Mouse (Mus musculus) ES-CJ7 (cell line): Measurements from ENCODE around the gene Eftud2.

ENCODE experiments used
- DNase-seq: peaks from one replicate; pipeline ENCODE4 v3.0.0; 2011; ENCODE audit warnings: low read depth, low spot score

Gene Eftud2

GRCm38 (mm10) chr11:102880585-102881313, at the start of gene Eftud2, which contains the start of gene Ccdc103:
Eftud2 (minus strand) TSS chr11:102880985.
Ccdc103 (plus strand) TSS chr11:102881204.
- peak; percentile 91 for DNase-seq

GRCm38 (mm10) chr11:102925351-102925717, 44.5 kb upstream of the Eftud2 start:
- peak; percentile 92 for DNase-seq

- DNase-seq = peak; percentile 99
Measured at GRCm38 (mm10) chr11:102924557-102925350, 44.0 kb upstream of the Eftud2 start, which contains the start of gene Kif18b. Kif18b (minus strand) TSS chr11:102925124.

- DNase-seq = no peak
Measured at GRCm38 (mm10) chr11:102921491-102921890, 40.7 kb upstream of the Eftud2 start.

GRCm38 (mm10) chr11:102918077-102918476, 37.3 kb upstream of the Eftud2 start:
- DNase-seq = no peak

GRCm38 (mm10) chr11:102915380-102915779, 34.6 kb upstream of the Eftud2 start:
- DNase-seq = no peak

GRCm38 (mm10) chr11:102911376-102911775, 30.6 kb upstream of the Eftud2 start:
- DNase-seq = no peak

- no peak for DNase-seq
Measured at GRCm38 (mm10) chr11:102903654-102904053, 22.9 kb upstream of the Eftud2 start.

- DNase-seq = no peak
Measured at GRCm38 (mm10) chr11:102902107-102902506, 21.3 kb upstream of the Eftud2 start.

GRCm38 (mm10) chr11:102901199-102901598, 20.4 kb upstream of the Eftud2 start:
- DNase-seq = peak; percentile 33

GRCm38 (mm10) chr11:102900763-102901162, 20.0 kb upstream of the Eftud2 start, which contains the start of gene Gfap:
Gfap (minus strand) TSS chr11:102900912.
- DNase-seq = peak; percentile 91

- DNase-seq = no peak
Measured at GRCm38 (mm10) chr11:102898408-102898807, 17.6 kb upstream of the Eftud2 start.

- DNase-seq = no peak
Measured at GRCm38 (mm10) chr11:102896641-102897040, 15.9 kb upstream of the Eftud2 start.

- DNase-seq = no peak
Measured at GRCm38 (mm10) chr11:102895779-102896178, 15.0 kb upstream of the Eftud2 start.

- DNase-seq = no peak
Measured at GRCm38 (mm10) chr11:102894716-102895115, 13.9 kb upstream of the Eftud2 start.

GRCm38 (mm10) chr11:102893015-102893651, 12.3 kb upstream of the Eftud2 start:
- DNase-seq = peak; percentile 94

GRCm38 (mm10) chr11:102890096-102890495, 9.3 kb upstream of the Eftud2 start:
- DNase-seq = peak; percentile 70

GRCm38 (mm10) chr11:102888135-102888534, 7.3 kb upstream of the Eftud2 start:
- no peak for DNase-seq

- DNase-seq = no peak
Measured at GRCm38 (mm10) chr11:102887433-102887832, 6.6 kb upstream of the Eftud2 start.

- DNase-seq = no peak
Measured at GRCm38 (mm10) chr11:102884616-102885219, 3.9 kb upstream of the Eftud2 start, which contains the start of gene Fam187a. Fam187a (plus strand) TSS chr11:102885169.
